ENCODE assay signal across 23 mouse cellular contexts in the genomic region with DNA sequence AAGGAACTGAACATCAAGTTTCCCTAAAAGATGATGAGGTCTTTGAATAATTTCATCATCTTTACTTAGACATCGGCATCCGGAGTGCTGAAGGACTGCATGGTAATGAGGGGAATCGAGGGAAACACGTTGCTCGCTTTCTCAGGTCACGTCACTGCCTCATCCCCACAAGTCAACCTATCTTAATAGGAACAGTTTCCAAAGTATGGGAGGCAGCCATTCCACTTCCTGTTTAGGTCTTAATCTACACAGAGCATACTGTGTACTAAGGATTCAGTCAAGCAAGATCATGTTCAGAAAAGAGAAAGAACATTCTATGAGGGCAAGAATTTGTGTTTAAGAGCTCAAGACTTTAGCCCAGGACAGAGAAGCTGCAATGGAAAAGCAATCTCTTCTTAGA.
"Had no signal": no experiment of that assay in that cellular context is flagged by ENCODE, and none has a peak within 500 bp of the region (broad histone marks: within the 10 kb centered on the region; RNA-seq: fewer than 3 reads in every experiment).

No protein-coding gene starts in this region.

- H3K36me3 ChIP-seq: heart, embryonic 13.5 days; heart, embryonic 15.5 days; hindbrain, embryonic 13.5 days; hindbrain, embryonic 15.5 days; kidney, embryonic 15.5 days; limb, embryonic 13.5 days; limb, embryonic 15.5 days; liver, embryonic 12.5 days had no signal

- ATAC-seq: hindbrain, postnatal 0 days; intestine, embryonic 16.5 days; liver, embryonic 12.5 days had no signal

- H3K9me3 ChIP-seq: heart, embryonic 13.5 days; heart, embryonic 15.5 days; hindbrain, embryonic 13.5 days; hindbrain, embryonic 15.5 days; kidney, embryonic 15.5 days; limb, embryonic 13.5 days; limb, embryonic 15.5 days; liver, embryonic 12.5 days had no signal

- H3K4me1 ChIP-seq: hindbrain, embryonic 13.5 days; hindbrain, embryonic 15.5 days had no signal

- H3K9ac ChIP-seq: heart, embryonic 13.5 days; heart, embryonic 15.5 days; hindbrain, embryonic 13.5 days; hindbrain, embryonic 15.5 days; kidney, embryonic 15.5 days; limb, embryonic 13.5 days; limb, embryonic 15.5 days; liver, embryonic 12.5 days had no signal

- H3K4me3 ChIP-seq: heart, embryonic 13.5 days; heart, embryonic 15.5 days; hindbrain, embryonic 13.5 days; hindbrain, embryonic 15.5 days; kidney, embryonic 15.5 days; limb, embryonic 13.5 days; limb, embryonic 15.5 days; liver, embryonic 12.5 days had no signal

- H3K27ac ChIP-seq: heart, embryonic 13.5 days; heart, embryonic 15.5 days; hindbrain, embryonic 13.5 days; hindbrain, embryonic 15.5 days; hindbrain, postnatal 0 days; kidney, embryonic 15.5 days; kidney, postnatal 0 days; limb, embryonic 13.5 days; limb, embryonic 15.5 days; liver, embryonic 12.5 days had no signal

- H3K27me3 ChIP-seq: heart, embryonic 13.5 days; heart, embryonic 15.5 days; hindbrain, embryonic 13.5 days; hindbrain, embryonic 15.5 days; kidney, embryonic 15.5 days; limb, embryonic 13.5 days; limb, embryonic 15.5 days; liver, embryonic 12.5 days had no signal

- DNase-seq: gastrocnemius, postnatal 14 days; heart, adult 18-20 months; heart, postnatal 14 days; heart, postnatal 36 days; kidney, adult 11 months; kidney, adult 2 months; kidney, adult 9 months; kidney, postnatal 14 days; kidney, postnatal 36 days; layer of hippocampus, adult 9-11 months; layer of hippocampus, postnatal 36 days; left cerebral cortex, postnatal 4 days had no signal
